Mouse (Mus musculus) adipocyte (in vitro differentiated cells): ENCODE measurements around the gene Ston1.

Experiments used
- DNase-seq: peaks from one replicate; pipeline ENCODE4 v3.0.0-alpha.2; 2016; ENCODE audit warnings: low spot score

The Ston1 gene

DNA sequence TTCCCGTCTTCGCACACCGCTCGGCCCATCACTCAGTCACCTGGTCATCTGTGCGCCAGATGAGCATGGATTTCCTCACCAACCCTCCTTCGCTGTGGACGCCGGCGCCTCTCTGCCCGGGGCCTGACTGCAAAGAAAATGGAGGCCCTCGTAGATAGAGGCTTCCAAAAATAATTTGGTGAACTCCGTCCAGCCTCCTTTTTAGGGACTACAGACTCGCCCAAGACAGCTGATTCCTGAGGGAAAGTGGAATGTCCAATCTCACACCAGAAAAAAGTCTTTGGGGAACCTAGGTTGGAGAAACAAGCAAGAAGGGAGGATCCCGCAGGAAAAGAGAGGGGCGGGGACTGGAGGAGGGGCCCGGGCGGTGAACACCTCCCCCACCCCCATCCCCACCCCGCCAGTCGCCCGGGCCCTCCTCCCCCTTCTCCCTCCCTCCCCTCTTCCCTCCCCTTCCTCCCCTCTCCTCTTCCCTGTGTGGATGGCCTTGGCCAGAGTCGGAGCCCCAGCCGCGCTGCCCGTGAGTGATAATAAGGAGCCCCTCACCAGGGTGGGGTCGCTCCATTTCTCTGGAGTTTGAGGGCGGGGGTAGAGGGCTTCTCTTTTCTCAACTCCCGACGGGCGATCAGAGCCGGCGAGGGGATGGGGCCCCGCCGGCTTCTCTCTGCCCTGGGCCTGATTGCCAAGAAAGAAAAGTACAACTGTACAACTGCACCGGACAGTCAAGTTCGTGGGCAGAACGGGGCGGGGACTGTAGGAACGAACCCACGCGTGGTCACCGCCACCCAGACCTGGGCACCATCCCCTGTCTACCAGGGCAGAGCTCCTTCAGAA is at the start of gene Ston1:
Gene Ston1 (plus strand): TSS at position 463 of the 834 bp plus-strand sequence.
- DNase-seq, result peak; percentile 83

DNA sequence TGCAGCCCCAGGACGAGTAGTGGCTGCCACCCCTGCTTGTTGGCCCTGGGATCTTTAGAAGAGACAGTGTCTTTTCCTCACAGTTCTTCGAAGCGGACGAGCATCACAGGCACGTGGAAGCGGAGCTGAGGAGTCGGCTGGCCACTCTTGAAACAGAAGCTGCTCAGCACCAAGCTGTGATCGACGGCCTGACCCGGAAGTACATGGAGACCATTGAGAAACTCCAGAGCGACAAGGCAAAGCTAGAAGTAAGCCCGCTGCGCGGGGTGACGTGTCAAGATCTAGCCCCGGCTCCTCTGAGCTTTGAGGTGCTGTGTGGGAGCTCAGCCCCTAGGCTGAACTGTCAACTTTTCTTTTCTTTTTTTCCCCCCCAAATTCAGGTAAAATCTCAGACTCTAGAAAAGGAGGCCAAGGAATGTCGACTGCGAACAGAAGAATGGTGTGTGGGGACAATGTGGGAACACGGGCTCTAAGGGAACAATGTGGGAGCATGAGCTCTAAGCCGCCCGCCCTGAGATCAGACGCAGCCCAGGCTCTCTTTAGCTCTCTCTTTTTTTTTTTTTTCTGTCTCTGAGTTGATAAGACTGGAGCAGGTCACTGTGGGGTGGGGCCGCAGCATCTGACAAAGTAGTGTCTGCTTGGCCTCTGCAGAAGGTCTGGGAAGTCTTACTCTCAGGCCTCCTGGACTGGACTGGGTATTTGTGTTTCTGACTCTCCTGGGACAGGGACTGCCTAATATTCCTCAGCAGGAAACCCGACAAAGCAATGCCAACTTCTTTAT is 47.9 kb upstream of the Ston1 start:
- no peak for DNase-seq

DNA sequence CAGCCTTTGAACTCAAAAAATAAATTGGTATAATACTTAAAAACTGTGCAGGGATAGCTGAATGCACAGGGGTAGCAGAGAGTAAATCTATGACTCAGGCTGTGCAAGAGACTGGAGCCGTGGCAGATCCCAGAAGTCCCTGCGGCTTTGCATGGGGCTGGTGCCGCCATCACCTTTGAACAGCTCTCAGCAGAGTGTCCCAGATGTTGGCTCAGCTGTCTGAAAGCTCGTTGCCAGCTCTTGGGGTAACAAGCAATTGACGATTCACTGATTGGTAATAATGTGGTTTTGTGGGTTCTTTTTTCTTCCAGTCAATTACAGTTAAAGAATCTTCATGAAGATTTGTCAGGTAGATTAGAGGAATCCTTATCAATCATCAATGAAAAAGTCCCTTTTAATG is 47.1 kb upstream of the Ston1 start:
- no peak for DNase-seq

DNA sequence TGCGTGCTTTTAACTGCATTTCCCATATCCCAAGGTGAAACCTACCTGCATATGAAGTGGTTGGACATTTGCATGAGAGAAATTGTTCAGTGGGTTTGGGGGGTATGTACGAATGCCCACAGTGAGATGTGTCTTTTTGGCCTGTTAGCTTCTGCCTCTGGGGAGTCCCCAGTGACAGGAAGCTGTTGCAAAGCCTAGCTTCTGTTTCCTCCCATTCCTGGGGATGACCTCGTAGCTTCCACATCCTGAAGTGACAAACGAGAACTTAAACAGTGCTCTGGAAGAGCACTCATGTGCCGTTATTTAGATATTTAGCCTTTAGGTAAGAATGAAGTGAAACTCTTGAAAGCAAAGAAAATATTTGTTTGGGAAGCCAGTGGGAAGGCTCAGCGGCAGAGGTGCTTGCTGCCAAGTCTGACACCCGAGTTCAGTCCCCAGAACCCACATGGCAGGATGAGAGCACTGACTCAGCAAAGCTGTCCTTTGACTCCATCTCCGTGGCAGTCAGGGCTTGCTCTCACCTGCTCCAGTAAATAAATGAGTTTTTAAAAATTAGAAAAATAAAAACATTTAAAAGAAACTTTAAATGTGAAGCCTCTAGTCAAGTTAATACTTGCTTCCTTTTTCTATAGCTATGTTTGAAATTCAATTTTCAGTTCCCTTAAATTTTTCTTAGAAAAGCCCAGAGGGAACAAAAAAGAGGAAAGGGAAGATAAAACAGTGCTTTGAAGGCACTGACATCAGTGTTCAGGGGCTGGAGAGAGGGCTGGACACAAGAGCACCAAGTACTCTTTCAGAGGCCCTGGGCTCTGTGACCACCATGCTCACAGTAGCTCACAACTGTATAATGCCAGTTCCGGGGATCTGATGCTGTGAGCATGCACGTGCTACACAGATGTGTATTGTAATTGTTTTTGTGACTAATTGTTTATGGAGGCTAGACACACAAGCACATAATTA is 46.2 kb upstream of the Ston1 start:
- no peak for DNase-seq

DNA sequence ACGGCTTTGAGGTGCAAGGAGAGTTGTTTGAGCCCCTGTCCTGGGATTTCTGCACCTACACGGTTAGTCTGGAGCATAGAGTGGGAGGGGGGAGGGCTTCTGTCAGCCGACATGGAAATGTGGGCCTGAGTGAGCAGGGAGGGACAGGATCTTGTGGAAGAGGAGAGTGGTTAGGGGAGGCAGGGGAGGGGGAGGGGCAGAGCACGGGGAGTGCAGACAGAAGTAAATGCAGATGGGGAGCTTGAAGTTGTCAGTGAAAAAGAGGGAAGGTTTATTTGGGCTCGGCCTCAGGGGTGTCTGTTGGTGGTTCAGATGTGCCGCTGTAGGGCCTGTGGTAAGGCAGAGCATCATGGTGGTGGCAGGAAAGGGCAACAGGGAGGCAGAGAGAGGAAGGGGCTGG is 44.9 kb upstream of the Ston1 start:
- DNase-seq, result no peak

DNA sequence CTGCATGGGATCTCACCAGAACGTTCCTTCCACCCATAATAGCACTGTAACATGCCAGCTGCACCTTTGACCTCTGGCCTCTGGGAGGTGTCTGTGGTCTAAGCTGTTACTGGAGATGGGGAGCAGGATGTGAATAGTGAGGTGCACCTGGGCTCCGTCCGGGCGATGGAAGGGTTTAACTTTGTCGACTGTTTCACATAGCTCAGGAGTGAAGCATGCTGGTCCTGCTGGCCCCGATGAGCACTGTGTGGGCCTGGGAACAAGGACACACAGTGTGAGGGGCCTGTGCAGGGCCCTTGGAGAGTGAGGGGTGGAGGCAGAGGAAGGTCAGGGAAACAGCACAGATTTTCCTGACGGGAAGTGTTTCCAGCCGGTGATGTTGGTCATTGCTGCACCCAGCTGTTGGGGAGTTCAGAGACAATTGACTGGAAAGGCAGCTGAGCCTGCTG is 44.5 kb upstream of the Ston1 start:
- DNase-seq, result no peak

DNA sequence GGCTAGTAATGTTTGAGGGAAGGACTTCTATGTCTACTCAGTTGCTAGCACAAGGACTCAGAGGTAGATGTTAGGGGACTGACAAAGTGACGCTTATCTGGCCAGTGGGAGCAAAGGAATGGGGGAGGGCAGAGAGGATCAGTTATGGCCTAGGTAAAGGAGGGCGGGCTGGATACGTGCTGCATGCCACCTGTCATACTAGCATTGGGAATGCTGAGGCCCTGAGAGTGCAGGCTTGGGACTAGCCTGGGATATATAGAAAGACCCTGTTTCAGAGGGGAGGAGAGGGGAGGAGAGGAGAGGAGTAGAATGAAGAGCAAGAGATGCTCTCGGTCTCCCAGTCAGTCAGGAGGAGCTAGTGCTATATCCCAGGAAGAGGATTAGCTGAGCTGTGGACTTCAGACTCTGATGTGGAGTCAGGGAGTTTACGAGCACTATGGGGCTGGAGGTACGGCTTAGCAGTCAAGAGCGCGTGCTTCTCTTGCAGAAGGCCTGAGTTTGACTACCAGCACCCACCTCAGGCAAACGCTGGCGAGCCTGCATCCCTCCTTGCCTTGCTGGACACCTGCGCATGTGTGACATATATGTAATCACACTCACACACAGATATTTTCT is 43.9 kb upstream of the Ston1 start:
- no peak for DNase-seq

DNA sequence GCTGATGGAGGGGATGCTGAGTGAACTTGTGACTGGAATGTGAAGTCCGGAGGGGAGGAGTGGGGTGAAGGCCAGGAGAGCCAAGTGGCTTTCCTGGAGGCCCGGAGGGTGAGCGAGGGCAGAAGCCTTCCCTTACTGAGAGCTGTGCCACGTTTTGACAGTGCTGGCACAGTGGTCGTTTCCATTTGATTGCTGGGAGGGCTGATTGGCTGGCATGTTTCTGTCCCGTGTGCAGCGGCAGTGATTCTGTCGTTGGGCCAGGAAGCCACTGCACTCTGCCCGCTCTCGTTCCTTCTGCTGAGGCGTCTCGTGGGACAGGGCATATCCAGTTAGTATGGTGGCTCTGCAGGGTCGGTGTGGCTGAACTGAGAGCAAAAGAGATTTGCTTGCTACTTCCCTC is 41.3 kb upstream of the Ston1 start:
- DNase-seq, result no peak

DNA sequence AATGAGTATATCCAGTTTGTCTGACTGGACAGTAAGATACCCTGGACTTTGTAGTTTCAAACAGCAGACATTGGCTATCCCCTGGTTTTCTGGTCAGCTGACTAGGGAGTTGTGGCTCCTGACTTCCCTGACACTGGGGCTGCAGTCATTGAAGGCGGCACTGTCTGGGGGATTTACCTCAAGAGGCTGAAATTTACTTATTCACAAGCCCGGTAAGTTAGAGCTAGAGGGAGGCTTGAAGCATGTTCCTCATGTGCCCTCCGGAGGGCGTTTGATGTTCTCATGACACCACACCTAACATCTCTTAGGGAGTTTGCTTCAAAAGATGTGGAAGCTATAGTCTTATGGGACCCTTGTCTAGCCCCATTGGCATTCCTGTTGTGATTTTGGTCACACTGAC is 40.8 kb upstream of the Ston1 start:
- DNase-seq, result no peak

DNA sequence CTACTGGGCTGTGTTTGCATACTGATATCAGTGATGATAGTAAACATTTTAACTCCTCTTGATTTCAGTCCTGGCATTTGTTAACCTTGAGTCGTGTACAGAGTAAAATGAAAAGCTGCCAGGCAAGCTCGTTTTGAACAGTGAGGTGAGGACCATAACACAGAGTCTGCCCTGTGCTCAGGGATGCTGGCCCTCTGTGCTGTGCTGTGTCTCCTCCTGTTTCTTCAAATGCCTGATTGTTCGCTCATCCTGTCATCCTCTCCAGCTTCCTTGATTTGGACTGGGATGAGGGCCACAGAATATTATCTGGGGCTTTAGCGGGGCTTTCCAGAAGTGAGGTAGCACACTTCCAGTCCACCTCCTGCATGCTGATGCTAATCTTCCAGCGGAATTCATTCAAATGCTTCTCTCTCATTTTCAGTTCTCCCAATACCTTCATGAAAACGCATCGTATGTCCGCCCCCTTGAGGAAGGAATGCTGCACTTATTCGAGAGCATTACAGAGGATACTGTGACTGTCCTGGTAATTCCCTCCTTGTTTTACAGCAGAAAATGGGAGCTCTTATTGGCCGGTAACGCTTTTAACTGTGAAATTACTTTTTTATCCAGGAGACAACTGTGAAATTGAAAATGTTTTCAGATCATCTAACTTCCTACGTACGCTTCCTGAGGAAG is 39.2 kb upstream of the Ston1 start:
- DNase-seq, result peak; percentile 74

DNA sequence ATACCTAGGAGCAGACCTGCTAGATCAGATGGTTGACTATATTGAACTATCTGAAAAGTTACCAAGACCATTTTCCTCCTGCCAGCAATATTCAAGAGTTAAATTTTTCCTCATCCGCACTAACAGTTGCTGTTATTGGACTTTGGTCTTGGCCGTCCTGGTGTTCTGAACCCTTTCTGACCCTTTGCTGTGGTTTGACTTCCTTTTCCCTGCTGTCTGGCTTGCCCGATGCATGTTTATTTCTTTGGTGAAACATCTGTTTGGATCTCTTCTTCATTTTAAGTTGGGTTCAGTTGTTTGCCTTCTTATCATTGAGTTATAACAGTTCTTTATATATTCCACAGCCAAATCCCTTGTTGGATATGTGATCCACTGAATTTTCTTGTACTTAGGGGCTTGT is 33.9 kb upstream of the Ston1 start:
- no peak for DNase-seq

DNA sequence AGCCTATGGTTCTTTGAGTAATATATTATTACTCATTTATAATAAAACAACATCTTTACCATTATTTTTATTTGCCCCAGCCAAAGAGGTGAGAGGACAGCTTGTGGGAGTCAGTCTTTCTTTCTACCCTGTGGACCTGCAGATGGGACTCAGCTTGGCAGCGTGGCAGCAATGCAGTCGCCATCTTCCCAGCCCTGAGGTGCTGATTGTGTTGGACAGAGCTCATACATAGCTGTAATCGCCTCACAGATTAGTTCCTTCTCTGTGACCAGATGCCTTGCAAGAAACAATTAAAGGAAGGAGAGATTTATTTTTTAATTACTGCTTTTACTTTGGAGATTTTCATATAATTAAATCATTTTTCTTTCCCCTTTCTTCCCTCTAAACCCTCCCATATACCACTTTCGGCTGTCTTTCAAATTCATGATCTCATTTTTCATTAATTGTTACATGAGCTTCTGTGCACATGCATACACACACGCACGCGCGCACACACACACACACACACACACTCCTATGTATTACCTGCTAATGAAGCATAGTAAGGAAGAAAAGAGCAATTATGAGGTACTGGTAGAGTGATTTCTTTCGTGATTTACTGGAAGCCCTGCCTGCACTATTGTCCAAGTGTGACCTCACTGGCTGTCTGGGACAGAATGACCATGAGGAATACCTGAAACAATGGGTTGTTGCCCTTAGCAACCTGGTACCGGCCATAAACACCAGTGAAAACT is 27.5 kb upstream of the Ston1 start:
- no peak for DNase-seq

DNA sequence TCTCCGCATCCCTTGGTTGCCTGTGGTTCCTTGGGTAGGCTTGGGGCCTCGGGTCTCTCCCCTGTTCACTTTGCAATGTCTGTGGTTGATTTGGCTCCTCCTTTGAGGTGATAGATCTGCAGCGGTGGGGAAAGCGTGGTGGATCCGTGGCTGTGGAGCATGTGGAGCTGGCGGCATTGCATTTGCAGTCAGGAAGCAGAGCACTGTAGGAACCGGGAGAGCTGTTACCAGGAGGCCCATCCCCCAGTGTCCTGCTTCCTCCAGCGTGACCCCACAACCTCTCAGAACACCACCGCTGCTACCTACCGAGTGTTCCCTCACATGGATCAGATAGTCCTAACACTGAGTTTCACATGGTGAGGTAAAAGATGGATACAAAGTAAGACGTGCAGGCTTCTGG is 26.7 kb upstream of the Ston1 start:
- DNase-seq, result no peak

DNA sequence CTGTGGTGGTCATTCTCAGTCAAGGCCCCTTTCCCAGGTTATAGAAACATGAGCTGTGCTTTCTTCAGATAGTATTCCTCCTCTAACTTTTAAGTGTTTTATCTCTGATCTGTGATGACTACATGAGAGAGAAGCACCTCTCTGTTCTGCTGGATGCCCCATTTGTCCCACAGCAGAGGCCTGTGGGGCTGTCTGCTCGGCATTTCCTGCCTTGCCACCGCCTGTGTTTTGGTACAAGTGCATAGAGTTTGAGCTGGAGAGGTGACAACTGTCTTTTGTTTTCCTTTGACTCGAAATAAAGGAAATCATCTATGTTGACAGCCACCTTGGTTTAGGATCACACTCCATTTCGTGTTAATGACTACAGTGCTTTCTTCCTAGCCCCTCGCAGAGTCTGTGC is 22.7 kb upstream of the Ston1 start:
- DNase-seq, result no peak

DNA sequence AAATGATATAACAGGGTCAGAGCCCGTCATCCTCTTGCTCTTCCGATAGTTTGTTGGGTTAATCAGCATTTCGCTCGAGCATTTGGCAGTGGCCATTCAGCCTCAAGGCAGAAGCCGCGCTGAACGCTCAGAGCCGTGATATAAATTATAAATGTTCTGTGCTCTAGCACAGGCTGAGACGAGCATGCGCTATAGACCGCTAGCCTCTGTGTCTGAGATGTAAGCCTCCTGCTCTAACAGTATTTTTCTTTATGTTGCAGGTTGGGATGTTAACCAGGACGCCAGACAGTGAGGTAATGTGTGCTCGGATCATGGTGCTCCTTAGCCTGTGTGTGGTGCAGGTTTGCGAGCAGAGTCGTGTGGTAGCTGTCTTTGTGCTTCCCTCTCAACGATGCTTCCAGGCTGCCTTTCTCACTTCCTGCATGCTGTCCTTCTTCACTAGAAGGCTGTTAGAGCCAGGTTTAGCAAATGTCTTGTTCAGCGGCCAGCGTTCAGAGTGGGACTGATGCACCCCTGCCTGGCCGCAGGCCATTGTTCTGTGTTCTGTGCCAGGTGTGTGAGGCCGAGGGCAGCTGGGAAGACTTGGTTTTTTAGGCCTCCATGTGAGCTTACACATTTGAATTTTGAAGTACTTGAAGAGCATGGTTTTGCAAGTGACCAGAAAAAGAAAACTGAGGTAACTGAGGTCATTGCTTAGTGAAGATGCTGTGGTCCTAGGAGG is 18.8 kb upstream of the Ston1 start:
- DNase-seq, result no peak

DNA sequence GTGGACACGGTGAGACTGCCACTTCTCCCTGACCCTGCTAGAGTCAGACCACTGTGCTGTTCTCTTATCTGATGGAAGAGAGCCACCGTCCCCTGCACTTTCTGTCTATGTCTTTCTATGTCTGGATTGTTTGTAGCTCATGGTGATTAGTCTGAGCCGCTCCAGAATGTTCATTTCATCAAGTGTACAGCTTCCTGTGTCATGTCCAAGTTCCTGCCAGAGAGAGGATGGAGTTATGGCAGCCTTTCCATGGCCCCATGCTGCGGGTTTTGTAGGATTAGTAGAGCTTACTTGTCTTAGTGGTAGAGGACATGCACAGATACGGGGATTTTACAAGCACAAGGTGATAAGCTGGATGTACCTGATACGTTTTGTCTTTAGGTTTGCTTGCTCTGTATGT is 16.9 kb upstream of the Ston1 start:
- no peak for DNase-seq

DNA sequence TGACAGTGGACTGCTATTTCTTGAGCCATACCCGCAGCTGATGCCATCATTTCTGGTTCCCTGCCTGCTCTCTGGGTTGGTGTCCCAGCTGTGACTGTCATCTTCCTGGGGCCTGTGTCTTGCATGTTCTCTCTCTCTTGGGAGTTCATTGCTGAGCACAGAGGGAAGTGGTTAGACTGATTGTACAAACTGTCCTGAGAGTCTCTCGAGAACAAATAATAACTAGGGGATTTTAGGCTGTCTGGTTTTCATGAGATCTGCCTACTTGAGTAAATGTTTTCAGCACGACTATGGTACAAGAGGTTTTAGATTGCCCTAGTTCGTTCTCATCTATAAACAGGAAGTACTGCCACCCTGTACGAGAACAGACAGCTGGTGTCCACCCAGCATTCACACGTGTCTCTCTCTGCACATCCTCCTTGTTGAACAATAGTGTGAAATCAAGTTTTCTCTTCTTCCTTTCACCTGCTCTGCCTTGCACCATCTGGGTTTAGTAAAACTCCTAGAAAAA is 15.9 kb upstream of the Ston1 start:
- DNase-seq, result no peak

DNA sequence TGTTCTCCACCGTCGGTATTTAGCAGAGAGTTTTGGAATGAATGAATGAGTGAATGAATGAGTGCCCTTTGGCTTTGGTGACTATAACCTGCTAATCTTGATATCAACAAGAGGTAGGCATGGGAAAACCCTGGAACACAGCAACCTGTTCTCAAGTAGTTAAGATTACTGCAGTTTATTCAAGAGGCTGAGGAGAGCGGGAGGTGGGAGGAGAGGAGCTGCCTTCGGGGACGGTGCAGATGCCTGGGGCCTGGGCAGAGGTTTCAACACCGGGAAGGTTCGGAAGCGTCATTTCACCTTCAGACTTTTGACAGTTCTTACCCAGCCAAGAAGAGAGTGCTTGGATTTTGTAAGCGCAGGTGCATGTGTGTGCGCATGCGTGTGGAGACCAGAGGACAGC is 14.5 kb upstream of the Ston1 start:
- no peak for DNase-seq

DNA sequence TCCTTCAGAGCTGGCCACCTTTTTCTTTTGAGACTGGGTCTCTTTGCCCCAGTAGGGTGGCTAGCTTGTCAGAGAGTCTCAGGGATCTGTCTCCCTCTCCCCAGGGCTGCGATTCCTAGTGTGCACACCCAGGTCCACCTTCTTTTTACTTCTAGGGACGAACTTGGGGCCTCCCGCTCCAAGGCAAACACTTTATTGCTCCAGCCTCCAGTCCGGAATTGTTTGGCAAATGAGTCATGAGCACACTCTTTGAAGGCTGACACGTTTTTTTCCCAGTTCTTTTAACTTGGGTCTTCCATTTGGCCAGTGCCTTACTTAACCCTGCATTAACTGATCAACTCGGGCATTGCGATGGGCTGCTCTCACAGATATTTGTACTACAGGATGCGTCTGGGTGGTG is 14.1 kb upstream of the Ston1 start:
- DNase-seq, result no peak

DNA sequence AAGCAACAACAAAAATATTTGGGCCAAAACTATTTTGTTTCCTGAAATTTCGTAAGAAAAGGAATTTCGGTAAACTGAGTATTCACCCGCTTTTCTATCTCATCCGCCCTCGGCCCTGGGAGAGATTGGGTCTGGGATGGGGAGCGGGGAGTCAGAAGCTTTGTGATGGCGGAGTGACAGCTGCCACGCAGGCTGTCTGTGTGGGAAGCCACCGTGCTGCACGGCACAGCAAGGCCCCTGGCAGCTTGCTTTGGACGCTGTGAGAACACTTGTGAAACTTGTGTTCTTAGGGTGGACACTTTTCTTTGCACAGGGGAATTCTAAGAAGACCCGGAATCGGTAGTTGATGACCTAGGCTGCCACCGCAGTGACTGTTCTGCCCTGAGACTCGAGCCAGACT is 10.1 kb upstream of the Ston1 start:
- DNase-seq, result no peak
